Comparison of ENCODE assay signal across 8 mouse cellular contexts in the genomic region with DNA sequence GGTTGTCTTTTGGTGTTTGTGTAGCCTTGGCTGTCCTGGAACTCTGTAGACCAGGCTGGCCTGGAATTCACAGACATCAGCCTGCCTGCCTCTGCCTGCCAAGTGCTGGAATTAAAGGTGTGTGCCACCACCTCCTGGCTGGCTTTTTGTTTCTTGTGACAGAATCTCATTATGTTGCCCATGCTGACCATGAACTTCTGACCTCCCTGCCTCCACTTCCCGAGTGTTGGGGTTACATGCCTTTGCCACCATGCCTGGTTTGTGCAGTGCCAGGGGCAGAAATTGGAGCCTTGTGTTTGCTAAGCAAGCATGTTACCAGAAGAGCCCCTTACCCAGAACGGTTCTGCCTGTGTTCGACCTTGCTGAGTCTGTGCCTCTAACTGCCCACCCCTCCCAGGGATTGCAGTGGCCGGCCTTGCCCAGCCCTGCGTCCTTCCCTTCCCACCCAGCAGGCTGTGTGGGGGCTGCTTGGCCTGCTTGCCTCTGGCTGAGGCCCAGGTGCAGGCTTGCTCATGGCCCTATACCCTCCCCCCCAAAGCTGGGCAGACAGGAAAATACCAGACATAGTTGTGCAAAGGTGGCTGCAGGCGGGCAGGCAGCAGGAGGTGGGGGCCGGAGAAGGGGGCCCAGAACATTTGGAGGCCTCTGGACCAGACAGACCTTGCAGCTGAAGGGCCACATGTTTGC. TPM values are rescaled to one million over a fixed set of nuclear protein-coding genes. Genes with fewer than 3 reads are reported as not detected.
A peak's percentile ranks its signal among the peaks of the same experiment; 100 is the strongest.
DNase-seq lines count a peak whose midpoint lies in the region; ATAC-seq and TF ChIP-seq lines count a peak whose summit lies in the region.

No protein-coding gene starts in this region.

- H3K4me3 ChIP-seq in liver, embryonic 11.5 days (ENCODE audit: low read depth, low read length), result no peak overlapping the region
- H3K4me3 ChIP-seq in embryonic fibroblast, embryonic 13.5 days (ENCODE audit: insufficient read depth, low read length), result no peak overlapping the region
- no peak overlapping the region for H3K4me3 ChIP-seq in kidney, embryonic 14.5 days (ENCODE audit: low read length)
- H3K4me3 ChIP-seq in midbrain, embryonic 16.5 days (ENCODE audit: low read depth, low read length), result no peak overlapping the region

- no peak for DNase-seq in liver, embryonic 11.5 days (ENCODE audit: low spot score)
- DNase-seq in liver, result no peak
- no peak for DNase-seq in right cerebral cortex, postnatal 25 days
- no peak for DNase-seq in left cerebral cortex, adult 8-10 months (ENCODE audit: low spot score in 2 of 2)

- 0 out of 2 replicates have a peak overlapping the region, but pooled peaks have one; percentile 5 for H3K4me2 ChIP-seq in liver, embryonic 11.5 days
- H3K4me2 ChIP-seq in kidney, embryonic 14.5 days (replicated peaks; ENCODE audit: low read depth, low read length), result peak overlapping the region; percentile 29; the same call in 1 of the 2 replicates
- H3K4me2 ChIP-seq in midbrain, embryonic 16.5 days (ENCODE audit: low read length), result no peak overlapping the region

- H3K4me1 ChIP-seq in liver, embryonic 11.5 days (replicated peaks; ENCODE audit: control insufficient read depth, insufficient read depth, low read length), result peaks cover 81% of the 10 kb centered on the region
- H3K4me1 ChIP-seq in embryonic fibroblast, embryonic 13.5 days (ENCODE audit: control insufficient read depth, insufficient read depth, low read length), result peaks cover 64% of the 10 kb centered on the region
- H3K4me1 ChIP-seq in kidney, embryonic 14.5 days (ENCODE audit: control insufficient read depth, insufficient read depth, low read length), result peaks cover 85% of the 10 kb centered on the region
- peaks cover 25% of the 10 kb centered on the region for H3K4me1 ChIP-seq in midbrain, embryonic 16.5 days (ENCODE audit: control insufficient read depth, insufficient read depth, low read length)

- no peak for TF ChIP-seq POLR2A in embryonic fibroblast, embryonic 13.5 days (IDR thresholded peaks at IDR 0.05; ENCODE audit: low read depth, low read length)

- peak overlapping the region; percentile 44 for H3K27ac ChIP-seq in liver, embryonic 11.5 days (ENCODE audit: low read depth, low read length)
- peak overlapping the region; percentile 6; the same call in 1 of the 2 replicates for H3K27ac ChIP-seq in embryonic fibroblast, embryonic 13.5 days (ENCODE audit: insufficient read depth, low read length)
- H3K27ac ChIP-seq in kidney, embryonic 14.5 days (ENCODE audit: low read depth, low read length), result peak overlapping the region; percentile 85
- no peak overlapping the region for H3K27ac ChIP-seq in midbrain, embryonic 16.5 days (ENCODE audit: low read length)

- no peaks in the 10 kb centered on the region for H3K9me3 ChIP-seq in liver, embryonic 11.5 days (ENCODE audit: control insufficient read depth, low read length)
- no peaks in the 10 kb centered on the region for H3K9me3 ChIP-seq in kidney, embryonic 14.5 days (ENCODE audit: control insufficient read depth, low read length)
- no peaks in the 10 kb centered on the region for H3K9me3 ChIP-seq in midbrain, embryonic 16.5 days (replicated peaks; ENCODE audit: control insufficient read depth, low read length, poor library complexity, severe bottlenecking)

- no peak for TF ChIP-seq CTCF in embryonic fibroblast, embryonic 13.5 days (IDR thresholded peaks at IDR 0.05; ENCODE audit: borderline replicate concordance, insufficient read depth, low read length)

- no peaks in the 10 kb centered on the region for H3K27me3 ChIP-seq in liver, embryonic 11.5 days (replicated peaks; ENCODE audit: control insufficient read depth, insufficient read depth, low read length)
- H3K27me3 ChIP-seq in kidney, embryonic 14.5 days (ENCODE audit: control insufficient read depth, insufficient read depth, low read length), result no peaks in the 10 kb centered on the region
- no peaks in the 10 kb centered on the region for H3K27me3 ChIP-seq in midbrain, embryonic 16.5 days (ENCODE audit: control insufficient read depth, insufficient read depth, low read depth, low read length)

- 0 out of 2 replicates have a peak overlapping the region, but pooled peaks have one; percentile 4 for H3K9ac ChIP-seq in liver, embryonic 11.5 days (ENCODE audit: low read depth, low read length)
- H3K9ac ChIP-seq in kidney, embryonic 14.5 days (ENCODE audit: low read depth, low read length), result peak overlapping the region; percentile 42; the same call in 1 of the 2 replicates
- peak overlapping the region; percentile 40; the same call in 1 of the 2 replicates for H3K9ac ChIP-seq in midbrain, embryonic 16.5 days (ENCODE audit: low read depth, low read length)

- no peak for ATAC-seq in liver, embryonic 11.5 days (replicated peaks; ENCODE audit: low FRiP score)
- peak; percentile 38; the same call in 1 of the 2 replicates for ATAC-seq in kidney, embryonic 14.5 days (ENCODE audit: low FRiP score, low TSS enrichment)
- ATAC-seq in midbrain, embryonic 16.5 days, result no peak
- no peak for ATAC-seq in megakaryocyte, adult 5-6 weeks (ENCODE audit: poor library complexity, severe bottlenecking)

- no peaks in the 10 kb centered on the region for H3K36me3 ChIP-seq in liver, embryonic 11.5 days (ENCODE audit: control insufficient read depth, insufficient read depth, low read length)
- peaks cover 2% of the 10 kb centered on the region; the same call in 1 of the 2 replicates for H3K36me3 ChIP-seq in kidney, embryonic 14.5 days (ENCODE audit: control insufficient read depth, insufficient read depth, low read length)
- no peaks in the 10 kb centered on the region for H3K36me3 ChIP-seq in midbrain, embryonic 16.5 days (ENCODE audit: control insufficient read depth, insufficient read depth, low read length)

- WGBS in liver, embryonic 11.5 days, result 58% methylated on average over 7 of the region's 7 CpGs
- whole genome bisulfite sequencing in kidney, embryonic 14.5 days, result 16% methylated on average over 7 of the region's 7 CpGs
- WGBS in midbrain, embryonic 16.5 days, result 35% methylated on average over 7 of the region's 7 CpGs

RNA-seq across cellular contexts. Expression of a gene that starts 8.4 kb away (rescaled TPM):
- 10.8 and 11.7 TPM in 2 replicates for polyA plus RNA-seq in liver, embryonic 11.5 days (2014; fragmentation: Nextera tagmentation; extraction: Ambion mirVana)
- polyA plus RNA-seq in embryonic fibroblast, embryonic 13.5 days (2011; ENCODE audit: insufficient read length, low read depth, missing spikeins), result 52.2 and 64.0 TPM in 2 replicates
- 42.4 and 47.3 TPM in 2 replicates for polyA plus RNA-seq in kidney, embryonic 14.5 days (2014; fragmentation: Nextera tagmentation; extraction: Ambion mirVana)
- polyA plus RNA-seq in midbrain, embryonic 16.5 days (2015; fragmentation: Nextera tagmentation; extraction: Ambion mirVana), result 13.0 and 14.0 TPM in 2 replicates
- total RNA-seq in left cerebral cortex, adult 8-10 months (2022), result 10 to 100 TPM; 11.1 to 20.7 (median 16.6) TPM
- 0.80 TPM in 2 replicates for total RNA-seq in megakaryocyte, adult 5-6 weeks (2015)
- 0.28 and 0.51 TPM in 2 replicates for total RNA-seq in megakaryocyte, adult 5-6 weeks (2017)

RNA-seq across cellular contexts. Expression of a gene that starts 21.9 kb away (rescaled TPM):
- polyA plus RNA-seq in liver, embryonic 11.5 days (2014; fragmentation: Nextera tagmentation; extraction: Ambion mirVana), result 110 and 116 TPM in 2 replicates
- polyA plus RNA-seq in embryonic fibroblast, embryonic 13.5 days (2011; ENCODE audit: insufficient read length, low read depth, missing spikeins), result 30.5 and 33.1 TPM in 2 replicates
- polyA plus RNA-seq in kidney, embryonic 14.5 days (2014; fragmentation: Nextera tagmentation; extraction: Ambion mirVana), result 102 and 116 TPM in 2 replicates
- polyA plus RNA-seq in midbrain, embryonic 16.5 days (2015; fragmentation: Nextera tagmentation; extraction: Ambion mirVana), result 144 and 153 TPM in 2 replicates
- total RNA-seq in left cerebral cortex, adult 8-10 months (2022), result 10 to 100 TPM; 79.9 to 99.6 (median 92.2) TPM
- 30.8 and 42.8 TPM in 2 replicates for total RNA-seq in megakaryocyte, adult 5-6 weeks (2015)
- 18.1 and 24.3 TPM in 2 replicates for total RNA-seq in megakaryocyte, adult 5-6 weeks (2017)

RNA-seq across cellular contexts. Expression of a gene that starts 36.8 kb away (rescaled TPM):
- 9.3 and 9.4 TPM in 2 replicates for polyA plus RNA-seq in liver, embryonic 11.5 days (2014; fragmentation: Nextera tagmentation; extraction: Ambion mirVana)
- polyA plus RNA-seq in embryonic fibroblast, embryonic 13.5 days (2011; ENCODE audit: insufficient read length, low read depth, missing spikeins), result 72.1 and 79.5 TPM in 2 replicates
- 14.4 and 16.1 TPM in 2 replicates for polyA plus RNA-seq in kidney, embryonic 14.5 days (2014; fragmentation: Nextera tagmentation; extraction: Ambion mirVana)
- polyA plus RNA-seq in midbrain, embryonic 16.5 days (2015; fragmentation: Nextera tagmentation; extraction: Ambion mirVana), result 4.2 and 4.3 TPM in 2 replicates
- total RNA-seq in left cerebral cortex, adult 8-10 months (2022), result 10 to 100 TPM in 2 of 4 experiments, 1 to 10 TPM in 2; 8.5 to 10.4 (median 9.9) TPM
- total RNA-seq in megakaryocyte, adult 5-6 weeks (2015), result not detected in 2 replicates
- total RNA-seq in megakaryocyte, adult 5-6 weeks (2017), result 0.12 TPM in 1 of 2 replicates, not detected in the other

RNA-seq across cellular contexts. Expression of a gene that starts 36.9 kb away (rescaled TPM):
- polyA plus RNA-seq in liver, embryonic 11.5 days (2014; fragmentation: Nextera tagmentation; extraction: Ambion mirVana), result 104 and 111 TPM in 2 replicates
- 39.7 and 47.6 TPM in 2 replicates for polyA plus RNA-seq in embryonic fibroblast, embryonic 13.5 days (2011; ENCODE audit: insufficient read length, low read depth, missing spikeins)
- polyA plus RNA-seq in kidney, embryonic 14.5 days (2014; fragmentation: Nextera tagmentation; extraction: Ambion mirVana), result 46.3 and 68.8 TPM in 2 replicates
- 69.2 and 70.2 TPM in 2 replicates for polyA plus RNA-seq in midbrain, embryonic 16.5 days (2015; fragmentation: Nextera tagmentation; extraction: Ambion mirVana)
- total RNA-seq in left cerebral cortex, adult 8-10 months (2022), result 10 to 100 TPM; 63.0 to 66.1 (median 65.1) TPM
- 10.1 and 11.9 TPM in 2 replicates for total RNA-seq in megakaryocyte, adult 5-6 weeks (2015)
- 26.1 and 27.8 TPM in 2 replicates for total RNA-seq in megakaryocyte, adult 5-6 weeks (2017)

RNA-seq across cellular contexts. Expression of a gene that starts 43.3 kb away (rescaled TPM):
- 23.3 and 25.1 TPM in 2 replicates for polyA plus RNA-seq in liver, embryonic 11.5 days (2014; fragmentation: Nextera tagmentation; extraction: Ambion mirVana)
- polyA plus RNA-seq in embryonic fibroblast, embryonic 13.5 days (2011; ENCODE audit: insufficient read length, low read depth, missing spikeins), result 3.4 and 6.9 TPM in 2 replicates
- 24.5 and 25.7 TPM in 2 replicates for polyA plus RNA-seq in kidney, embryonic 14.5 days (2014; fragmentation: Nextera tagmentation; extraction: Ambion mirVana)
- polyA plus RNA-seq in midbrain, embryonic 16.5 days (2015; fragmentation: Nextera tagmentation; extraction: Ambion mirVana), result 8.0 and 9.1 TPM in 2 replicates
- total RNA-seq in left cerebral cortex, adult 8-10 months (2022), result 1 to 10 TPM; 5.5 to 8.1 (median 6.9) TPM
- 10.1 and 11.1 TPM in 2 replicates for total RNA-seq in megakaryocyte, adult 5-6 weeks (2015)
- total RNA-seq in megakaryocyte, adult 5-6 weeks (2017), result 12.6 and 12.8 TPM in 2 replicates
